Mouse (Mus musculus): ENCODE measurements around the gene Tmem247. TPM values are rescaled to one million over a fixed set of nuclear protein-coding genes. Genes with fewer than 3 reads are reported as not detected.

The Tmem247 gene
- total RNA-seq, 2 experiments from 2014 or later = not detected

Other genes with a start within 250 kb of the Tmem247 start
- 100 to 1,000 TPM; 222 to 225 TPM for gene Epas1, start 163.6 kb upstream of the Tmem247 start, total RNA-seq (2021)
- gene Atp6v1e2, start 30.5 kb downstream of the Tmem247 start, total RNA-seq (2021) = not detected
- 100 to 1,000 TPM; 168 to 176 TPM for gene Rhoq, start 45.7 kb downstream of the Tmem247 start, total RNA-seq (2021)
- 1 to 10 TPM; 4.7 to 6.4 TPM for gene Pigf, start 108.1 kb downstream of the Tmem247 start, total RNA-seq (2021)
- 10 to 100 TPM; 49.5 to 49.6 TPM for gene Cript, start 108.2 kb downstream of the Tmem247 start, total RNA-seq (2021)
- gene Socs5, start 190.3 kb downstream of the Tmem247 start, total RNA-seq (2021) = 10 to 100 TPM; 30.7 to 32.0 TPM

Measured in heart, postnatal 10 days (tissue).